Mouse (Mus musculus) kidney, adult 8-10 months (tissue): ENCODE measurements at regions not wholly inside any gene's neighbourhood (a gene's known extent, or its start where the extent isn't known, plus 50 kb on each side); places are given as distances from the start of the nearest gene placed in this dataset.

ENCODE experiments used
- DNase-seq, 2 experiments: peaks; one replicate each; pipeline ENCODE4 v3.0.0; 2022

DNA sequence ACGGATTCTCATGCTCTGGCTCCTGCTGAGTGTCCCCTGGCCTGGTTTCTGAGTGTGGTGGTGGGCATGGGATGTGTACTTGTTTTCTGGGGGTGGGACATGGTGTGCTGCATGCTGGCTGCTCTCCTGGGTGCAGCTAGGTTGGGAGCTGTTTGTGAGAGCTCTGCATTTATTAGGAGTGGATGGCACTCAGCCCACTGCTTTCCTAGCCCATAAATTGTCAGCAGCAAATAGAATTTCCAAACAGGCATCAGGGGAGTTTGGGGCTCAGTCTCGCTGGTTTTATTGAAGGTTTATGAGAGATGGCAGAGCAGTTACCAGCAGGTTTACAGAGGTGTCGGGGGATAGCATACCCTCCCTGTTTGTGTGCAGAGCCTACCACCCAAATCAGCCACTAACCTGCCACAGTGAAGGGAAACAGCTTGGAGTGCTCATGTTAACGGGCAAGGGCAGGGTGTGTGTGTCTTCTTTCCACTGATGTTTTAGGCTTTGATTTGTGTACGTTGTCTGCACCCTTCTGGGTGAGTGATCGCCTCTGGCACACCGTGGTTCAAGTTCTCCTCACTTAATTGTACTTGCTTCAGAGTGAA, 372.6 kb downstream of the Eipr1 start:
- DNase-seq: no peak

DNA sequence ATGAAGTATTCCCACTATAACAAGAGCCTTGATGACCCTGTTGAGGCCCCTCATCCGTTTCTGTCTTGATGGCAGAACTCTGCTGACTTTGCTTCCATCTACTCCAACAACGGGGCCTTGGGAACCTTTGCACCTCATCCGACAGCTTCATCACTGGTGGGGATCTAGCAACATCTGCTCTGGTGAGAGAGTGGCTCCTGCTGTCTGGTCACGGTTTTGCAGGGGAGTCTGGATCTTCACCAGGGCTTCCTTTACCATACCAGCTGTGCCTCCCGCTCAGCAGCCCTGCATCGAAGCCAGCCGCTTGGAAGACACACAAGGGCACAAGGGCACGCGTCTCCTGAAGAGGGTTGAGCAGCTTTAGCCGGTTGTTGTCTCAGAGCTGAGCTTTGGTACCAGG, 377.2 kb downstream of the Eipr1 start:
- peak in 1 of 2 experiments; percentile 48 for DNase-seq

DNA sequence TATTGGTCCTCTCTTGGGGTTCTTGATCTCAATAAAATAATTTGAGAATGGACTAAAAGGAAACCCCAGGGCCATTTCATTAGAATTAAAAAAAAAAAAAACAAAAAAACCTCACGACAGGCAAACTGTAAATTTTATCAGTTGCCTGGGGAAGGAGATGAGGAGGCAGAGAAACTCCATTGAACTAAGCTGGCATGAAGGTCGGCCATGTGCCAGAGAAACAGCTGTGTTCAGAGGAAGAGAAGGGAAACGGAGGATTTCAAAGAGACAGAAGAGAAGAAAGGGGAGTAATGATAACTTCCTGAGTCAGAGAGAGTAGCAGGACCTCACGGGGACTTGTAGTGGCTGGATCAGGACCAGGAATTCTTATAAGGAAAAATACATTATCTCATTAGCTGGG, 377.7 kb downstream of the Eipr1 start:
- no peak for DNase-seq

DNA sequence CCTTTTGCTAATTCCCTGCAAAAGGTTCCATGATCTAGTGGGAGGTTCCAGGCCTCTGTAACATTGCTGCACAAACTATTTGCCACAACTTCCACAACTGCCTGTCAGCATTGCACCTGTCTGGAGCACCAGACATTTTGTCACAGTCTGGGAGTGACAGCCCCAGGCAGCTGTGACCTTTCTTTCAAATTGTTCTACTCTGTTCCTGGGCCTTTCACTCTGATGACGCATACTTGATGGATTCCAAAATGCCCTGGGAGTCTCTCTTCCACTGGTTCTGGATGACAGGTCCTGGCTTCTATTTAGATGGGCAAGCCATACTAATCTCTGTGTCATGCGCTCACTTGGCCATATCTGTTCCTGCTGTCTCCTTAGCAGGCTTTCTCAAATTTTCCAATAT, 382.7 kb downstream of the Eipr1 start:
- DNase-seq: no peak

DNA sequence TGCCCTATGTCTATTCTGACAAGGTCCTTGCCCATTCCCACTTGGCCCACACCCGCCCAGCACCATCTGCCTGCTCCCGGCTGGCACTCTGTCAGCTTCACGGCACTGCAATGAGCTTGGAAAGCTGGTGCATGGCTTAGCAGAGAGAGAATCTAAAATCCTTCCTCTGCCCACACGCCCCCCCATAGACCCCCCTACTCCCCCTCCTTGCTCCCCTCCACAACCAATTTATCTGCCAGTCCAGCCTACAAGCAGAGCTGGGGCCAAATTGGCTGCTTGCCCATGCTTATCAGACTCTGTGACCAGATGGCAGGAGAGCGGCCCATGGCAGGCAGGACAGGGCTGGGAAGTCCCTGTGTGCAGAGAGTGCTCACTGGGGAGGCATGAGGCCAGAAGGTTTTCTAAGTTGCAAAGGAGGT, 385.3 kb downstream of the Eipr1 start:
- DNase-seq: no peak

DNA sequence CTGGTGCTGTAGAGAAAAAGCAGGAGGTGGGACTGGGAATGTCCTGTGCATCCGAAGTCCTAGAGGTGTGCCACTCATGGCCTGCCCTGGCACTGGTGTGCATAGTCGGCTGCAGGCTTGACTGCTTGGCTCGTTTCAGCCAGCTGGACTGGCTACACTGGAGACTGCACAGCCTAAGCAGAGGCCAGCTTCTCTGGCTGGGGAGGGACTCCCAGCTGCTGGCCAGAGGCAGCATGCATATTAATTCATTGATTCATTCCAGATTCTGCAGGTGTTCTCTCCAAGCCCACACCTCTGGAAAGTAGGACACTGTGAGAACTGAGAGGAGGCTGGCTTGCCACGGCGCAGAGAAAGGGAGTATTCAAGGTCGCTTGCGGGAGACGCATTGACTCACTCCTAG, 385.9 kb downstream of the Eipr1 start:
- no peak for DNase-seq

DNA sequence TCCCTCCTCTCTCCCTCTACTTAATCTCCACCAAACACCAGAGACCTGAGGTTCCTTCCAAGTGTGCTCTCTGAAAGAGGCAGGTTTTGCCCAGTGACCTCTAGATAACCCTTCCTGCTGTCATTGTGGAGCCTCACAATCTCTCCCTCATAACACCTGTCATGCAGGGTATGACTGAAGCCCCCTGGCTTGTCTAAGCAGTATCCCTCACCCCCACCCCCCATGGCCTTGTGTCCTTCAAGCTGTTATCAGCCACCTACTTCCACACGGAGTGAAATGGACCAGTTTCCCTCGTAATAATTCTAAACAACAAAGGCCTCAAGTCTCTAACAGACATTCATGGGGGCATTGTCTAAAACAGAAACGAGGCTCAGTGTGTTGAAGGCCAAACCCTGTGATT, 387.6 kb upstream of the Myt1l start:
- no peak for DNase-seq

DNA sequence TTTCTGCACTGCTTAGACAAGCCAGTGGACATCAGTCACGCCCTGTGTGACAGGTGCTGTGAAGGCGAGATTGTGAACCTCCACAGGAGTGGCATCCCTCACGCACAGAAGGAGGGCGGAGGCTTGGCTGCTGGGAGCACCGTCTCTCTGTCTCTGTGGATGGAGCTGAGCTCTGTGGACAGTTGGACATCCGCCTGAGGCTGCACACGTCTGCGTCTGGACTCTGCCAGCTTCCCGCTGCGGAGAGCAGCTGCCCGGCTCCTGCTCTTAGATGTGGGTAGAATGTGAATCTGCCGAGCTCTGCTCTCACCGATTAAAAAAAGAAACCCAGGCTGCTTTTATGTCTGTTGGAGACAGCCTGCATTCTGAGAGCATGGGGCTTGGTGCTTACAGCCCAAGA, 387.1 kb upstream of the Myt1l start:
- DNase-seq: no peak

DNA sequence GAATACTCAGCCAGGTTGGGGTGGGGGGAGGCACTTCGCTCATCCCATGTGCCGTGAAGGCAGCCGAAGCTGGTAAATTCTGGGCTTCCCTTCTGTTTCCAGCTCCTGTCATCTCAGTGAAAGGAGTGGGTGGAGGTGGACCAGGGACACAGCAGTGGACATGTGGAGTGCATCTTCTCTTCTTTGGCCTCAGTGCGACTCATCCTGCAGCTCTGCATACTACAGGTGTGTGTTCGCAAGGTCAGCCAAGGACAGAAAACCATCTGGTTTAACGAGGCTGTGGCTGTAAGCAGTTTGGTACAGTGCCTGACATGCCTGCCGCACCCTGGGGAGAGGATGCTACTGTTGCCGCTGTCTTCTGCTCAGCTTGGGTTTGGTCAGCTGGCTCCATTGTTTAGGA, 386.3 kb upstream of the Myt1l start:
- DNase-seq: no peak

DNA sequence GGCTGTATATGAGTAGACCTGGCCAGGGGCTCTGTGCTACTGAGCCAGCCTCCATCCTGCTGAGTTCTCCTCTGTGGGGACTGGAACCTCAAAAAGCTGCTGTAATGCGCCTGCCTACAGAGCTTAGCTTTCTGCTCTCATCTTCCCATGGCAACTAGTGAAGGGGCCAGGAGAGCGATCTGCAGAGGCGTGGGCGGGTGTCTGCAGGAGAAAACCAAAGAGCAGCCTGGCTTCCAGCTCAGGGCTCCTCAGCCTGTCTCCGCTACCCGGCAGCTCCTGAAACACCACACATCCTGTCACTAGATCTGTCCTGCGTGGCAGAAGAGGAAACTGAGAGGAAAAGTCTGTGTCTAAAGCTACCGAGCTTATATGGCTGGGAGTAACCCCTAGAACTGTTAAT, 384.9 kb upstream of the Myt1l start:
- no peak for DNase-seq

DNA sequence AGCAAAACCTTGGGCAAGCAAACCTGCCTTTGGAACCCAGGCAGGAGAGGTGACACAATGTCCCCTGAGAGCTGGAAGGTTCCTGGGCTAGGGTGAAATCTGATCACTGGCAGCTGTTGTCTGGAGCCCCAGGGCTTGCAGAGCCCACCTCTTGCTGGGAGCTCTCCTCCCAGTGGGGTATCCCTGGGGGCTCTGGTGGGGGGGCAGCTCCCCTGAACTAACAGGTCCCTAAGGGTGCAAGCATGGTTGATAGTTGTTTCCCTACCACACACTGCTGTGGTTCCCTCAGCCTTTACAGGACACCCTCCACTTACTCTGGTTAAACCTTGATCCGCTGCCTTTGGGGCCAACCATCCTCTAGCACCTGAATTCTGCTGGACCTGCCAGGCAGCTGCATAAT, 367.3 kb upstream of the Myt1l start:
- DNase-seq: no peak

DNA sequence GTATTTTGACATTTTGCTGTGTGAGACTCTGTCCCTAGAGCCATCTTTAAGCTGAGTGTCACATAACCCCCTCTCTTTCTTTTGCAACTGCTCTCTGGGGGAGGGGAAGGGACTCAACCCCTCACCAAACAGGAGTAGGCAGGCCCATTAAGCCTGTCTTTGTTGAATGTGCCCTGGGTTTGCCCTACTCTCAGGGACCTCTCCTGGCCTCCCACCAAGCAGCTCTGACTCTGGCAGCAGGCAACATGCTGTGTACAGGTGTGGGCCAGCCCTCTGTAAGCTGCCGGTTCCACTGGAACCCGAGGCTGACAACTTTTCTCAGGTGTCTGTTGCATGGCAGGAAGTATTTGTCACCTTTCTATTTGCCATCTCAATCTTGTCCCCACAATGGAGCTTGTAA, 366.6 kb upstream of the Myt1l start:
- DNase-seq: no peak

DNA sequence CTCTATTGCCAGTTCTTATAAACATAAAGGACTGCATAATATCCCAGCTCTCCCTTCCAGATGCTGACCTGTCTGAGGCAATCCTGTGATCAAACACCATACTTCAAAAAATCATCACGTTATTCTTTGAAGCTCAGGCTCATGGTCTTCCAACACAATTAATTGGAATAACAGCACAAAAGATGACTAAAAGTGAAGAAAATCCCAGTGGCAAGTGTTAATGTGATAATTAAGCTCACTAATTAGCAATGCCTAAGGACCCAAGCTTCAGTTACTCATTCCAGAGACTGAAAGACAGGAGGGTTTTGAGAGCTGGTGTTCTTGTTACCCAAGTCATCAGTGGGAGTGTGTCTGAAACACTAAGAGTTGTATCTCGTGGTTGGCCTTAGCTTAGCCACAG, 363.5 kb upstream of the Myt1l start:
- DNase-seq: no peak

DNA sequence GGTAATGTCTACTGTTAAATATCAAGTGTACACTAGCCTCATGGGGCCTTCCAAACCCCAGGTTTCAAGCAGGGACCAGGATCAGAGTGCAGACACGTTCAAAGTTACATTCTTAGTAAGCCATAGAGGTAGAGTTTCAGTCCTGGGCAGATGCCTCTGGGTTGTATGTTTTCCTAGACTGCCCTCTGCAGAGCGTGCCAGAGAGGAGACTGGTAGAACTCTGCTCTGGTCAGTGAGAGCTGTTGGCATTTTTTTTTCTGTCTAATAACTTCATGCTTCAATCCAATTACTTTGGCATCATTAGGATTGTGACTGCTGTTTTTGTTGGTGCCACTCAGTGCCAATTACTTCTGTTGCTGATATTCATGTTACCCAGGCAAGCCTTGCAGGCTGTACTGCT, 361.9 kb upstream of the Myt1l start:
- DNase-seq: no peak

DNA sequence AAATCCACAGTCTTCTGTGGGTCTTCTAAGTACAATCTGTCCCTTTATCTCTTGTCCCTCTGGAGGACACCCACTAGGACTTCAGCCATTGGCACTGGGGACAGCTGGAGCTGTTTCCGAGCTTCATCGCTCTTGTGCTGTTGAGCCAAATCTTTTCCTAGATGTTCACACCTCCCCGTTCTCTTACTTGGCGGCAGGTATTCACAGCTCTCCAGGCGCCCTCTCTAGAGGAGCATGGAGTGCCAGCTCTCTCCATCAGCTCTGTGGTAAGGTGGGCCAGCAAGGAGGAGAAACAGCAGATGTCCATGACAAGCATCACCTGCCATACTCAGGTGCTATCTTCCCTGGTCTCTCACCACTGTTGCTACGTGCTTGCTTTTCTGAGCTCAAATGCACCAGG, 360.3 kb upstream of the Myt1l start:
- no peak for DNase-seq

DNA sequence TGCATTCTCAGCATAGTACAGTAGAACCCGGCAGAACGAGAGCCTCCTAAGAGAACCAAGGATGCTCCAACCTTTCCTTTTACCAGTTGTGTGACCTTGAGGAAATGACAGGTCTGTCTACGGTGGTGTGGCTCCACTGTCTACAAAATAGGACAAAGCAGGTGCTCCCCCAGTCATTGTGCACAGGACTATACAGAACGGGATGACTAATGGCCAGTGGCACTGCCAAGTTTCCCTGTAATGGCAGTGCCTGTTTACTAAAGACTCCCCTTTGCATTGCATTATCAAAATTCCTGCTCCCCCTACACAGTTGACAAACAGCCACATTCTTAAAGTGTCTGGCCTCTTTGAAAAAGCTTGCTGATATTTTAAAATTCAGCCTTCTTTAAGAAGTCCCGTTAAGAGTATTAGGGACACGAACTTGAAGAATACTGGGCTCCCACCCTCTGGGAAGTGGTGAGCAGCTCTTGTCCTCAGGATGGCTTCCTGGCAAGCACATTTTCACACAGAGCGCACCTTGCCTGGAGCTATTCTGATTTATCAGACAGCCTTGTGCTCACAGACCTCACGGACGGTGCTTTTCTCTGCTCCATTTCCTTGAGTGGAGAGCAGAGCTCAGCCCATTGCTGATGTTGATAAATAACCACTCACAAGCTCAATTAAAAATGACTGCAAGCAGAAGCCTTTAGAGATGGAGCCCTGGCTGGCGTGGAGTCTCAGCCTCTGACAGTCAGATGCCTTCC, 352.3 kb upstream of the Myt1l start:
- DNase-seq: no peak

DNA sequence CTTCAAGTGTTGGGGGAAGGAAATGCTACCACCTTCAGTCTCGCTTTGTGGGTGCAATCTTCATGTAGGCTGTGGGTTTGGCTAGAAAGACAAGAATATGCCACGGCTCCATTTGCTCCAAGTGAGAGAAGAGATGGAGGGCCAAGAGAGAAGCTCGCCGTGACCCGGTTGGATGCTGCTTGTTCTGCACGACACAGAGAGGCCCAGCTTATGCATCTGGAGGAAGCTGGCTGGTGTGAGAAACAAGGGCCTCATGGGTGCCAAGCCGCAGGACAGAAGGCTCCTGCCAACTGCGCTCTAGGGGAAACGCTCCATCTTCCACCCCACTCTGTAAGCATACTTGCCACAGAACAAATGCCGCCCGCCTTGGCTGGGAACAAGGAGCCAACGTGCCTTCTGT, 351.0 kb upstream of the Myt1l start:
- no peak for DNase-seq

DNA sequence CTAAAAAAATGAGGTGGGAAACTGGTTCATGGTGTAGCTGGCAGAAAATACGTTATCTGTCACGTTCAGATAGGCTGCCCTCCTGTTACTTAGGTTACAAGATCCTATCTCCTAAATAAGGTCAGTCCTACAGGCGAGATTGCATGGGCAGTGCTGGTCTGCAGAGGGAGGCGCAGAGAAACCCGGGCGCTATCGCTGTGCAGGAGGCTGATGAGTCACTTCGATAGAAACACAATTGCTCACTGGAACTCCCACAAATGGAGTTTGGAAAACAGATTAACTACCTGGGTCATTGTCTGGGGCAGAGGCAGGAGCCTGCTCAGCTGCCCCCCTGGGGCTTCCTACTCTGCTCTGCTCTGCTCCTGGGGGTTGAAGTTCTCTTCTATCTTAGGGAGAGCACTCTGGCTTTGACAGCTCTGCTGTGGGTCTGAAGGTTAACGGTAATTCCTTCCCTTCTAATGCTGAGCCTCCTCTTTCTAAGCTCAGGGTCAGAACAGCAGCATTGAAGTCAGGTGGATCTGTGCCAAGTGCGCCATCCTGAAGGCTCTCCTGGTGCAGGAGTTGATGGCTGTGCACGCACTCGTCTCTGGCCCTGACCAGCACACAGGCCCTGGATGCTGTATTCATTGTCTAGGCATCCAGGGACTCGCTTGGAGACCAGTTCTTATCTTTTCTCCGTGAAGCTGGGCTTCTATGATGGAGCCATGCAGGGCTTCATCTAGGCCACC, 349.9 kb upstream of the Myt1l start:
- no peak for DNase-seq

DNA sequence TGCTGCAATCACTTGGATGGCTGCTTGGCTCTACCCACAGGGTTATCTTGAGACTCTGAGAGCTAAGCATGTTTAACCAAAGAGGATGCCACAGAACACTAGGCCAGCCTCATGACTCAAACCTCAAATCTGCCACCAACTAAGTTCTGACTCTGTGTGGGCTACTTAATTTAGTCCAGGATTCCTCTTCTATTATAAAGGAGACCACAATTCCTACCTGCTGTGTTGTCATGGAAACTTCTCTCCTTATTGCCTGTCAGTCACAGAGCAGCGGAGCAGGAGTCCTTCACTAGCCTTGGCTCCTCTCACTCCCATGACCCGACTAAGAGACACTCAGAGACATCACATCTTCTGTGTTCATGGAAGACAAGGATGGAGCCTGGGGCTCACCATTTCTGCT, 348.8 kb upstream of the Myt1l start:
- DNase-seq: no peak

DNA sequence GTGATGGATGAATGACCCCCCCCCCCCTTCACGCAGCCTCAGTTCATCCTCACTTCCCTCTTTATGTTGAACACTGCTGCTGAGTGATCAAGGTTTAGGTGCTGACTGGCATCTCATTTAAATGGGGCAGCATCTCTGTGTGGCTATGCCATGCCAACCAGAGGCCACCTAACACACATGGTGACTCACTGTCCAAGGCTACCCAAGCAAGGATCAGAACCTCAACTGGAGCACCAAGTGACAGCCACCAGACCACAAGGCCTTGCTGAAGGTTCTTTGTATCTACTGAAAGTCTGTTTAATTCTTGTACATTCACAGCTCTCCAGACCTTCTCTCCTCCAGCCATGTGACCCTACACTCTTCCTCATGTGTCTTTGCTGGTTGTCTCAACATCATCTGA, 347.6 kb upstream of the Myt1l start:
- no peak for DNase-seq

DNA sequence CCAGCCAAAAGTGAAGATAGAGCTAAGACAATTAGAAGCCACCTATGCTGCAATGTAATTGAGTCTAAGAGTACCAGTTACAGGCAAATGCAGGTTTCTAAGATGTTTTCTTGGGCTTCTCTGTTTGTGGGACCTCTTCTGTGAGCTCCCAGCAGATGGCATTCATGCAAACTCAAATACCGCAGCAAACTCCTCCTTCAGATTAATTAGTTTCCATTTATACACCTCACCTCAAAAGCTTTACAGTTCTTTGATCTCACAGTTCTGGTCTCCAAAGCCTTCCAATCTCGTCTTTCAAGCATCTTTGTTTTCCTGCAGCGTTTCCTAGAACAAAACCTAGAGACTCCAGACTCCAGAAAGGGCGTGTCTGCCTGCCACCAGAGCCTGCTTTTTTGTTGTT, 340.6 kb upstream of the Myt1l start:
- no peak for DNase-seq

DNA sequence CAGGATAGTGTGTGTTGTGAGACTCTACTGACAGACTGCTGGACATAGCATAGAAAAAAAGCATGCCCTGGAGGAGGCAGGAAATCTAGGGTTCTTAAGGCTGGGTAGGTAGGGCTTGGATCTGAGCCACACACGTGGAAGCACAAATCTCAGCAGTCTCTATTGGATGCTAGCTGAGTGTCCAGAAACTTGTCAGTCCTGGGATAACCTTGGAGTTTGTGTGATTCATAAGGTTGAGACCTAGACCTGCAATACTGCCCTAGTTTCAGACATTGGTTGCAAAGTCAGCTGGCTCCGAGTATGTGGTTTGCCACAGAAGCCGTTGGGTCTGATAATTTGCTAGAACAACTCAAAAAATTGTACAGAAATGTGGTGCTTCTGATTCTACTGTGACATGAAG, 335.8 kb upstream of the Myt1l start:
- DNase-seq: no peak

DNA sequence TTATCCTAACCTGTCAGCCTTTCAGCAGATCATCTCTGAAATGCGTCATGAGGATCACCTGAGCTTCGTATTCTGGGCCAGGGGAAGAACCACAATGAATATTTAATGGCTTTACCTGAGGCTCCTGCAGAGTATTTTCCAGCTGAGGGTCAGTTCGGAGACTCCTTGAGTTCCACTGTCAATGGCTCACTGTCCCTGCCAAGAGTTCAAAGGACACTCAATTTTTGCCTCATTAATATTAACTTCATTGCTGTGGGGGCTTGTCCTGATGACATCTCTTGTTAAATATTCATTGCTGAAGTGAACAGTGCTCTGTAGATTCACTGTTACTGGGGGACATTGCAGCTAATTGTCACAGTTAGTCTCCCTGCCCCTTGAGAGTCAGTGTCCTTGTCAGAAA, 316.2 kb upstream of the Myt1l start:
- DNase-seq: peak; percentile 8 to 49

DNA sequence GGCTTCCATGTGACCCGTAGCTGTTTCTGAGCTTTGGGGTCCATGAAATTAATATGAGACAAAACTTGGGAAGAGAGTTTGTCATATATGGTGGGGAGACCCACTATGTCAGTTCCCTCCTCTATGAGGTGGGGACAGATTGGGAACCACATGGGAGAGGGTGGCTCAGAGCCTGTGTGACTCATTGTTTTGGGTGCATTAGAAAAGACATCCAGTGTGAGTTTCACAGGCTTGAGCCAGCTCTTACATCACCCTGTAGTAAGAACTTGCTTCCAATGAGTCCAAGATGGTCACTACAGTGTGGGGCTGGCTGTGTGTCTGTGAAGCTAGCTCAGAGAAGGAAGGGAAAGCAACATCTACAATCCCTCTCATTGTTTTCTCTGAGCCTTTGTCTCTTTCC, 314.6 kb upstream of the Myt1l start:
- no peak for DNase-seq

DNA sequence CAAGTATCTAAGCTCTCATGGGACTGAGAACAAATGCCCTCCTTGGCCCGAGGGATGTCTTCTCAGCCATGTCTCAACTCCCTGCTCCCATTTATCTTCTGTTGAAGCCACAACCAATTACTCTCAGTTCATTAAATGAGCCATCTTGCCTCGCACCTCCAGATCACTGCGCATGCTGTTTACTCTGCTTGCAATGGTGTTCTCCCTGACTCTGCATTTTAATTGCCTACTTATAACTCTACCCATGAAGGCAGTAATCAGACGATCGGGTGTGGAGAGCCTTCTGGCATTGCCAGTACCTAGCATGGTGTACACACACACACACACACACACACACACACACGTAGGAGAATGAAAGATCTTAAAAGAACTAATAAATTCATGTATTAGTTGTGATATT, 306.1 kb upstream of the Myt1l start:
- DNase-seq: no peak
